Mouse (Mus musculus) G1E (cell line): Measurements from ENCODE around the gene Plagl2. TPM values are rescaled to one million over a fixed set of nuclear protein-coding genes. Genes with fewer than 3 reads are reported as not detected.

Experiments
- ATAC-seq: 2 replicates; pipeline ENCODE4 v1.8.0; 2016; ENCODE audit warnings: mild to moderate bottlenecking; ENCODE audit not compliant: insufficient number of reproducible peaks, poor library complexity, low FRiP score, severe bottlenecking; ENCODE audit errors: extremely low read depth
- DNase-seq: peaks from one replicate; pipeline ENCODE4 v3.0.0; 2012; ENCODE audit warnings: low spot score
- H3K27me3 ChIP-seq: 2 replicates; pipeline ENCODE4 v1.6.1; 2012; ENCODE audit warnings: mild to moderate bottlenecking, low read length, inconsistent platforms; ENCODE audit not compliant: insufficient read depth
- H3K36me3 ChIP-seq: replicated peaks from 2 replicates; pipeline ENCODE3; 2012; ENCODE audit warnings: mild to moderate bottlenecking, inconsistent platforms
- H3K4me1 ChIP-seq: 2 replicates; pipeline ENCODE4 v1.6.1; 2012; ENCODE audit warnings: low read depth, low read length, inconsistent platforms, mixed read lengths; ENCODE audit not compliant: insufficient read depth
- H3K4me3 ChIP-seq: 2 replicates; pipeline ENCODE4 v1.5.1; 2012; ENCODE audit warnings: low read depth, mild to moderate bottlenecking, inconsistent platforms, low read length, moderate library complexity, mixed read lengths
- H3K9me3 ChIP-seq: replicated peaks from 2 replicates; pipeline ENCODE4 v1.6.1; 2012; ENCODE audit warnings: inconsistent platforms
- CTCF ChIP-seq: IDR thresholded peaks from 2 replicates; pipeline ENCODE4 v1.5.1; 2012; ENCODE audit warnings: low read depth, low read length, inconsistent platforms, mixed read lengths
- GATA1 ChIP-seq: IDR thresholded peaks from 2 replicates; pipeline ENCODE4 v1.6.1; 2012; ENCODE audit warnings: borderline replicate concordance, low read length, inconsistent platforms, mixed read lengths
- GATA2 ChIP-seq: IDR thresholded peaks from 2 replicates; pipeline ENCODE4 v1.6.1; 2012; ENCODE audit warnings: low read depth, low read length, inconsistent platforms, borderline replicate concordance
- POLR2AphosphoS5 ChIP-seq: IDR thresholded peaks from 2 replicates; pipeline ENCODE4 v1.6.1; 2012; ENCODE audit warnings: low read depth, low read length, inconsistent platforms; ENCODE audit not compliant: insufficient replicate concordance
- TAL1 ChIP-seq: conservative IDR thresholded peaks from 2 replicates; pipeline ENCODE4 v1.6.1; 2012; ENCODE audit warnings: low read depth, low read length, inconsistent platforms, mixed read lengths
- polyA plus RNA-seq: library from polyadenylated mRNA; stranded (reverse); fragments of >175 nt; gene quantifications from 2 replicates; pipeline ENCODE4 v1.2.3, GENCODE M21; 2012
- total RNA-seq, 2 experiments: library from RNA; stranded (forward) in 1 of 2; stranded (reverse) in 1 of 2; fragments of 200-1000 nt in 1 of 2; fragments of >200 nt in 1 of 2; fragmentation: Nextera tagmentation in 1 of 2; gene quantifications; 2 replicates each; pipeline ENCODE4 v1.2.3; 2014 to 2017

Plagl2 gene
- total and polyA plus RNA-seq, 3 experiments = 12.5 to 106 (median 35.9) TPM

DNA sequence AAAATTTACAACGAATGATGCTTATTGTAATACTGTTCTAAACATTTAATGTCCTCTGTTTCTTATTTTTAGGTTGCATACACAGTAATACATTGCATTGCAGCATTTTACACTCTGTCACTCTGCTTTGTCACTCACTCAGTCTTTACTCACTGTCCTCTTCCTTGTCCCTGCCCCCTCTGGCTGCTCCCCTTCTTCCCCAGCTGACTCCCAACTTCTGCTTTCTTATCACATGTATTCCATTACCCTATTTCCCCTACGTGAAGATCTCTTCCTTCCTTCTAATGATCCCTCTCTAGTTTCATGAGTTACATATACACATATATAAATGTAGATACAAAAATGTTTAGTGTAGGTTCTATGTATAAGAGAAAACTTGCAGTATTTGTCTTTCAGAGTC lies 42.1 kb downstream of the Plagl2 start:
- no peaks in the 10 kb centered on the region for H3K27me3 ChIP-seq
- peaks cover 32% of the 10 kb centered on the region for H3K4me1 ChIP-seq
- H3K9me3 ChIP-seq = no peaks in the 10 kb centered on the region
- DNase-seq (no peak), ATAC-seq (peak; percentile 15)
- TF ChIP-seq GATA1 (no peak), TAL1 (no peak), GATA2 (no peak), CTCF (no peak), POLR2AphosphoS5 (no peak)
- no peak overlapping the region for H3K4me3 ChIP-seq
- H3K36me3 ChIP-seq = peaks cover 90% of the 10 kb centered on the region

DNA sequence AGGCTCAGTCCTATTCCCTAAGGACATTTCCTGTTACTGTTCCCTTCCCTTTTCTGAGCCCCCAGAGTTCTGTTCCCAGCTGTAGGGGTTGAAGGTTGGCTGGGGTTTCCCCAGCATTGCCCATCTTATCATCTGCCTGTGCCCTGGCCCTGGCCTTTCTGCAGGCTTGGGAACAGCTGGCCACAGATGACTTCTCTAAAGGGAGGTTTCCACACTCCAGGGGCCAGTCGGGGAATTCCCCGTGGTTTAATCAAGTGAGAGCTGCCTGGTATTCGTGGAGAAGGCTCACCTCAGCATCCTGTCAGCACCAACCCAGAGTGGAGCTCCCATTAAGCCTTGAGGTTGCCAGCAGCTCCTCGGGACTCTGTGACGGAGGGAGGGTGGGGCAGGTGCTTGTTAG lies 42.7 kb downstream of the Plagl2 start:
- Histone ChIP-seq H3K4me1 (peaks cover 34% of the 10 kb centered on the region), H3K36me3 (peaks cover 88% of the 10 kb centered on the region), H3K4me3 (no peak overlapping the region; the same call in 1 of the 2 replicates), H3K9me3 (no peaks in the 10 kb centered on the region), H3K27me3 (no peaks in the 10 kb centered on the region)
- DNase-seq (no peak), ATAC-seq (no peak)
- TF ChIP-seq GATA1 = no peak
- no peak for TF ChIP-seq GATA2
- TF ChIP-seq POLR2AphosphoS5 = no peak
- no peak for TF ChIP-seq CTCF
- no peak for TF ChIP-seq TAL1

DNA sequence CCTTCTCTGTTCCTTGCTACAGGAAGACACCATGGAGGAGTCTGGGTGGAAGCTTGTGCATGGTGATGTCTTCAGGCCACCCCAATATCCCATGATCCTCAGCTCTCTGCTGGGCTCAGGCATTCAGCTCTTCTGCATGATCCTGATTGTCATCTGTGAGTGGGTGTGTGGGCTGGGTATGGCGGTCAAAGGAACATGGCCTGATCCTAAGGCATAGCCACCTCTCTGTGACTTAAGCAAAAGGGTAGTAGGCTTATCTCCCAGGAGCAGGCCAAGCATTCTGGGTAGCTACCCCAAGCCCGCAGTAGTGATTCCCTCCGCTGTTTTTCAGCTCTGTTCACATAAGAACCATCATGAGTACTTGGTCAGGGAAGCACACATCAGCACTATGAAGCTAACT lies 47.0 kb downstream of the Plagl2 start:
- H3K36me3 ChIP-seq = peaks cover 93% of the 10 kb centered on the region
- H3K9me3 ChIP-seq = no peaks in the 10 kb centered on the region
- peak; percentile 60 for ATAC-seq
- peaks cover 50% of the 10 kb centered on the region for H3K4me1 ChIP-seq
- TF ChIP-seq TAL1 (peak; percentile 57; the same call in 1 of the 2 replicates), CTCF (no peak), POLR2AphosphoS5 (no peak), GATA2 (no peak), GATA1 (no peak)
- H3K4me3 ChIP-seq = no peak overlapping the region; the same call in 1 of the 2 replicates
- no peaks in the 10 kb centered on the region for H3K27me3 ChIP-seq
- DNase-seq = peak; percentile 57

DNA sequence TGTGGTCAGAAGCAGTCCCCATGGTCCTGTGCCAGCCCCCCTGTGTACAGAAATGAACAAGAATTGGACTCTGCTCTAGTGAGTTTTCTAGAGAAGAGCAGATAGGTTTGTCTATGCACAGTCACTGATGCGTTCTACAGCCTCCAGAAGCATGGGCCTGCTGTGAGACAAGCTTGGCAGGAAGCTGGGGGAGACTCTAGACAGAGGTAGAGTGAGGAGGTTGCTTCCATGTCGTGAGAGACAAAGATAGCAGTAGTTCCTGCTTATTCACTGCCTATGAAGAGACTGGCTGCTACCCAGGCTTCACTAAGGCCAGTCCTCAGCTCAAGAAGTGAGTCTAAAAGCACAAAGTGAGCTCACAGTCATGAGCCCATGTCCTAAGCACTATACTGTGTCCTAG lies 50.0 kb downstream of the Plagl2 start:
- H3K36me3 ChIP-seq = peaks cover 95% of the 10 kb centered on the region
- DNase-seq (no peak), ATAC-seq (no peak)
- no peaks in the 10 kb centered on the region for H3K27me3 ChIP-seq
- H3K9me3 ChIP-seq = no peaks in the 10 kb centered on the region
- H3K4me3 ChIP-seq = no peak overlapping the region
- peaks cover 38% of the 10 kb centered on the region for H3K4me1 ChIP-seq
- no peak for TF ChIP-seq CTCF
- no peak for TF ChIP-seq POLR2AphosphoS5

DNA sequence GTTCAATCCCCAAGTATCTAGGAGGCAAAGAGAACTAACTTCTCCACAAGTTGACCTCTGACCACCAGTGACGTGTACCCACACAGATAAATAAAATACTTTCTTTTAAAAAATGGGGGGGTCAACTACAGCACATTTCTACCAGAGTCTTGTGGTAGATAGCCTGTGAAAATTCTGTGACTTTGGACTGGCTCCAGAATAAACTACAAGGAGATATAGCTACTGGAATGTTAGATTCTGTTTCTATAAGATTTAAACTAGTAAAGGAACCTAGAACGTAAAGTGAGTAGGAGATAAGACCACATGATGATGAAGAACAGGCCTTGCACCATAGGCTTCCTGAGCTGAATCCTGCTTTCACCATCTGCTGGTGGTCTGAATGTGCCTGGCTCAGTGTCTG lies 53.4 kb downstream of the Plagl2 start:
- H3K36me3 ChIP-seq = peaks cover 100% of the 10 kb centered on the region
- H3K4me1 ChIP-seq = peaks cover 19% of the 10 kb centered on the region; the same call in 1 of the 2 replicates
- ATAC-seq (no peak), DNase-seq (no peak)
- TF ChIP-seq POLR2AphosphoS5 = no peak
- no peak for TF ChIP-seq TAL1
- TF ChIP-seq CTCF = no peak
- no peak for TF ChIP-seq GATA2
- TF ChIP-seq GATA1 = no peak
- H3K9me3 ChIP-seq = no peaks in the 10 kb centered on the region
- H3K27me3 ChIP-seq = no peaks in the 10 kb centered on the region
- no peak overlapping the region for H3K4me3 ChIP-seq

GRCm38 (mm10) chr2:153186176-153186591 lies 55.0 kb downstream of the Plagl2 start:
- Histone ChIP-seq H3K36me3 (peaks cover 99% of the 10 kb centered on the region), H3K4me1 (peaks cover 10% of the 10 kb centered on the region; the same call in 1 of the 2 replicates)
- DNase-seq = no peak

DNA sequence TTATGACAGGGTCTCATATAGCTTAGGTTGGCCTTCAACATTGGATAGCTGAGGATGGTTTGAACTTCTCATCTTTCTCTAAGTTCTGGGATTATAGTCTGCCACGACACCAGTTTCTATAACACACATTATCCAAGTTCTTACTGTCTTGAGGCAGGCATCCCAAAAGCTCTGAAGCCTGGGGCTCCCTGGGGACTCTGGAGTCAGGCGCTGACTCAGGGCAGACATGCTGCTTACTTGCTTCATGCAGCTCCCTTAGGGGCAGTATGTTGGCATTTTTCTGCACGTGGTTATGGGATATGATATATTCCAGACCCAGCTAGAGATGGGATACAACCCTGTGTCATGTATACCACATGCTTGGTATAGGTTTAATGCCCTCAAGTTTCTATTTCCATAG lies 61.3 kb downstream of the Plagl2 start:
- no peak for TF ChIP-seq GATA1
- TF ChIP-seq POLR2AphosphoS5 = no peak
- TF ChIP-seq CTCF = no peak
- TF ChIP-seq GATA2 = no peak
- TF ChIP-seq TAL1 = no peak
- Histone ChIP-seq H3K9me3 (no peaks in the 10 kb centered on the region), H3K4me1 (peaks cover 6% of the 10 kb centered on the region; the same call in 1 of the 2 replicates), H3K36me3 (peaks cover 86% of the 10 kb centered on the region), H3K27me3 (no peaks in the 10 kb centered on the region), H3K4me3 (no peak overlapping the region)
- DNase-seq = no peak
- ATAC-seq = no peak

More at GRCm38 (mm10) chr2:153186176-153186591, 55.0 kb downstream of the Plagl2 start:
- no peak for ATAC-seq
- Histone ChIP-seq H3K27me3 (no peaks in the 10 kb centered on the region), H3K9me3 (no peaks in the 10 kb centered on the region), H3K4me3 (no peak overlapping the region)
- TF ChIP-seq TAL1 (no peak), GATA2 (no peak), POLR2AphosphoS5 (no peak), GATA1 (no peak), CTCF (no peak)
